Mouse (Mus musculus) adrenal gland, postnatal 4 days (tissue): ENCODE measurements around the gene Zfp830. TPM values are rescaled to one million over a fixed set of nuclear protein-coding genes. Genes with fewer than 3 reads are reported as not detected.
A peak's percentile ranks its signal among the peaks of the same experiment; 100 is the strongest.

Experiments
- DNase-seq, 2 experiments: peaks; one replicate each; pipeline ENCODE4 v3.0.0; 2021 to 2022; ENCODE audit warnings: low spot score in 2 of 2, mixed read lengths in 2 of 2
- long read RNA-seq, 2 experiments: library from polyadenylated mRNA; stranded (forward); transcript quantifications; one replicate each; pipeline ENCODE4 v2.0.0; 2021
- total RNA-seq, 2 experiments: library from RNA; stranded (reverse); gene quantifications; 2 replicates each; pipeline ENCODE4 v1.2.3; 2021

Gene Zfp830
- total RNA-seq, result 10 to 100 TPM; 22.2 to 22.6 TPM
- long read RNA-seq, experiment 1, transcript Zfp830-201 (1 exons, 1,591 nt), result major isoform, 16 of 16 reads
- long read RNA-seq, experiment 1, partial matches to known transcripts, result 0 of 16 reads
- long read RNA-seq, experiment 1, other reads (novel, unspliced or antisense), result 0 of 16 reads
- long read RNA-seq, experiment 2, transcript Zfp830-201 (1 exons, 1,591 nt), result major isoform, 24 of 24 reads
- long read RNA-seq, experiment 2, partial matches to known transcripts, result 0 of 24 reads
- long read RNA-seq, experiment 2, other reads (novel, unspliced or antisense), result 0 of 24 reads

DNA sequence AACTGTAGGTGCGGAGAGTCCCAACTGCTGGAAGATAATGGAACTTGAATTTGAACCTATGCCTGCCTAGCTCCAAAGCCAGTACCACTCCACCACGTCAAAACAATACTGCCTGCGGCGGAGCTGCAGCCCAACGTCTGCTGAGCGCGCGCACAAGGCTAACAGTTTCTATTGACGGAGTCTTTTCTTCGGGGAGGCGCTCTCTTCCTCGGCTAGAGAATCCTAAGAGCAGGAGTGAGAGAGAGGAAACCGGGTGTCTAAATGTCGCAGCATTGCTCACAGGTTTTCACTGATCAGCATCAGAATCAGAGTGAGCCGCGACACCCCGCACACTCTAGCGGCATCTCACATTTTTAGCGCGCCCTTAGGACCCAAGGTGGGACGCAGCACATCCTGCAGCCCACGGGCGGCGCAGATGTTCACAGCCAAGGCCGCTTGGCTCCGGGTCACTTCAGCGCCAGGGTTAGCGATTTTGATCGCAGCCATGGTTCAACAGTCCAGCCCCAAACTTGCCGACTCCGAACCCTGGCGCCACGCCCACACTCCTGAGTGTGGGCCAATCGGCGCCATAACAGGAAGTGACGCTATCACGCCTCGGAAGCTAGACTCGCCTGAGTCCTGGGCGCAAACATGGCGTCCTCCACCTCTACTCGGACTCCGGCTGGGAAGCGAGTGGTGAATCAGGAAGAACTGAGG, at the start of gene Zfp830, which contains the start of gene Cct6b:
TSS of gene Zfp830 (plus strand) at position 604 of the 696 bp plus-strand sequence.
TSS of gene Cct6b (minus strand) at position 580 of the 696 bp plus-strand sequence.
- peak; percentile 81 to 88 for DNase-seq

DNA sequence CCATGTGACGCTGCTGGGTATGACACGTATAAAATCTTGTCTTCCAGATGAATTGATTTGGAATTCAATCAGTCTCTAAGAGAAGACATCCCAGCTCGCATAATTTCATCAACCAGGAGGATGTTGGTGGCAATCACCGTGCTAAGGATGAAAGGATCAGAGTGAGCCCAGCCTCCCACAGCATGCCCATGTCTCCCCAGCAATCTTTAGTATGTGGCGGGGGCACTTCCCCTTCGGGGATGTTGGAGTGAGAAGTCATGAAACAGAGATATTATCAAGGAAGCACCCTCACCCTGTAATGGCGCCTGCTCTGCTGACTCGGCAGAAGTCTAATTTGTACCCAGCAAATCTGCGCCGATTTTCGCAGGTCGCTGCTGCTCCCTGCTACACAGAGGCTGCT, 44.9 kb upstream of the Zfp830 start:
- no peak for DNase-seq

DNA sequence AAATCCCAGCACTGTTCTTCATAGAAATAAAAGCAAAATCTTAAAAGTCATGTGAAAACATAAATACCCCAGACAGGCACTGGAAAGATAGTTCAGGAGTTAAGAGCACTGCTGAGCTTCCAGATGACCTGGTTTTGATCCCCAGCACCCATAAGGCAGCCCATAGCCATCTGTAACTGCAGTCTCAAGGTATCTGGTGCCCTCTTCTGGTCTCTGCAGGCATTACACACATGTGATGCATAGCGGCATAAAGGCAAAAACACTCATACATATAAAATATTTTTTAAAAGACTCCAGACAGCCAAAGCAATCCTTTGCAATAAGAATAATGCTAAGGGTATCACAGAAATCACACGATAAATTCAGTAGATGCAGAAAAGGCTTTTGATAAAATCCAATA, 37.3 kb upstream of the Zfp830 start:
- DNase-seq, result no peak

DNA sequence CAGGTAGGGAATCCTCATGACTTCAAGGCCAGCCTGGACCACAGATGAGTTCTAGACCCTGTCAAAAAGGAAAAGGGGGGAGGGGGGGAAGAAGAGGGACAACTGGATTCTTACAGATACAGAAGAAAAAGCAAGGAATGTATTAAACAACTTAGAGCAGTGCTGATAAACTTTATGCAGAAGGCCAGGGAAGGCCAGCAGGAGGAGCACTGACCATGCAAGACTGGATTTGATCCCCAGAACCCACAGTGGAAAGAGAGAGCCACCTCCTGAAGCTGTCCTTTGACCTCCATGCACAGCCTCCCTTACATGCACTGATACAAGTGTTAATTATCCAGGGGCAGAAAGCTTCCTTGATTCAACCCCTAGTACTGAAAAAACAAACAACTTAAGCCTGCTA, 29.9 kb upstream of the Zfp830 start:
- DNase-seq, result no peak

DNA sequence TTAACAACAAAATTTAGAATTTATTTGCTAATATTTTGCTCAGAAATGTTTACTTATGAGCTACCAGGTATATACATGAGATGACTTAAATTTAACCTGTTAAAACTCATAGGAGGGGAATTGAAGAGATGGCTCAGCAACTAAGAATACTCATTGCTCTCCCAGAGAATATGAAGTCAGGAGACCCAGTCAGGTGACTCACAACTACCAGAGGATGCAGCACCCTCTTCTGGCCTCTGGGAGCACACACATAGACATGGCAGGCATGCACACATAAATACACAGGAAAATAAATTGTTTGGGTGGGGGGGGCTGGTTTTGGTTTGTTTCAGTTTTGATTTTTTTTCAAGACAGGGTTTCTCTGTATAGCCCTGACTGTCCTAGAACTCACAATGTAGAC, 25.1 kb upstream of the Zfp830 start:
- no peak for DNase-seq

DNA sequence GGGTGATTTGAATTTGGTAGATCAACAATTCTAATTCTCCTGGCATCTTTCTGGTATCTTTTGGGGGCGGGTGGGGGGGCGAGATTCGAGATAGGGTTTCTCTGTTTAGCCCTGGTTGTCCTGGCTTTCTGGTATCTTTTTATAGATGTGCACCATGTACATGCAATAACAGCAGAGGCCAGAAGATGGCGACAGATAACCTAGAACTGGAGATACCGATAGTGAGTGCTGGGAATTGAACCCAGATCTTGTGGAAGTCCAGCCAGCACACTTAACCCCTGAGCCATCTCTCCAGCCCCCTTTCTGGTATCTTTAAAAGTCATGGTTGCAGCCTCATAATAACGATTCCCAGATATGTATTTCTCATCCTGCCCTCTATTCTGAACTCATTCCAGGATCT, 18.0 kb upstream of the Zfp830 start:
- DNase-seq, result no peak

DNA sequence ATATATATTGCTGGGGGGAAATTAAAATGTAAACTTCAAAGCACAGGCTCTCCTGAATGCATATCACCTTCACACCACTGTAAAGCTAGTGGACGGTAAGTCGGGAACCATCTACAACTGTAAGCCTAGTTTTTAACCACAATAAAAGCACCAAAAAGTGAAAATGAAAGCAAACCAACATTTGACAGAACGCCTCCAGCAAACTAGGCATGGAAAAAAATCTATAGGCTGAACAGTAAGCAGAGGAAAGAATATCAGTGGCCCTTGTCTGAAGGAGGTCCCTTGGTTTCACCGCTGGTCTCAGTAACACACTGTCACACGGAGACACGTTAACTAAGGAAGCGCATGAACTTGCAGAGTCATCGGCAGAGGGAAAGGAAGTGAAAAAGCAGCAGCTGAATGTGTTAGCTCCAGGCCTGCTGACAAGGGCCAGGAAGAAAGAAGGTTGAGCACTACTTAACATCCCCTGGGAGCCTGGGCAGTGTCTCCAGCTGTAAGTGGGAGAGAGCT, 17.2 kb upstream of the Zfp830 start:
- no peak for DNase-seq

DNA sequence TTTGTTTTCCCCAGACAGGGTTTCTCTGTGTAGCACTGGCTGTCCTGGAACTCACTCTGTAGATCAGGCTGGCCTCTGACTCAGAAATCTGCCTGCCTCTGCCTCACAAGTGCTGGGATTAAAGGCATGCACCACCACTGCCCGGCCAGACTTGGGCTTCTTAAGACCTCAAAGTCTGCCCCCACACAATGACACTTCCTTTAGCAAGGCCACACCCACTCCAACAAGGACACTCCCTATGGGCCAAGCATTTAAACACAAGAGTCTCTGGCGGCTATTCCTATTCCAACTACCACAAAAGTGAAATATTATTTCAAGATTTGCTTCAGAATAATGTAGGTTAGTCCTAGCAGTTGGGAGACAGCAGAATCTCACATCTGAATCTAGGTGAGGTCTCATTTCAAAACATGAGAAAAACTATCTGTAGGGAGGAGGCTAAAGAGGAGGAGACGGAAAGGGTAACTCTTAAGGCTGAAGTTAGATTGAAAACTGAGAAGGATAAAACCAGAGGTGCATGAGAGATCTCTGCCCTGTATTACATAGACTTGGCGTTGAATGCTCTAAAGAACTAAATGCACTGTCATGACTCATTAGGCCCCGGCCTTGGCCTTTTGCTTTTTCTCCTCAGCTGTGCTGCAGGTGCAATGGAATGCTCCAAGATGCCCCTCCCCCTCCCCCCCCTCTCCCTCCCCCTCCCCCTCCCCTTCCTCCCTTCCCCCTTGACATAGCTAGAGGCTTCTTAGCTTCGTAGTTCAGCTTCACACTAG, 11.6 kb upstream of the Zfp830 start:
- no peak for DNase-seq

DNA sequence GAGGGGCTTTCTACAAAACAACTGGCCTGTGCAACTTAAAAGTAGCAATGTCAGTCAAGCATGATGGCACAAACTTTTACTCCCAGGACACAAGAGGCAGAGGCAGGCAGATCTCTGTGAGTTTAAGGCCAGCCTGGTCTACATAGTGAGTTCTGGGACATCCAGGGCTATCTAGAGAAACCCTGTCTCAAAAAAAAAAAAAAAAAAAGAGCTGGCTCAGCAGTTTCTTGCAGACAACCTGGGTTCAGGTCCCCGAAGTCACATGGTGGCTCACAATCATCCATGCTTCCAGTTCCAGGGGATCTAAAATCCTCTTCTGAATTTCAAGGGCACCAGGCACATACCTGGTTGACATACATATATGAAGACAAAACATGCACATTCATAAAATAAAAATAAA, 8.2 kb upstream of the Zfp830 start:
- DNase-seq, result no peak

DNA sequence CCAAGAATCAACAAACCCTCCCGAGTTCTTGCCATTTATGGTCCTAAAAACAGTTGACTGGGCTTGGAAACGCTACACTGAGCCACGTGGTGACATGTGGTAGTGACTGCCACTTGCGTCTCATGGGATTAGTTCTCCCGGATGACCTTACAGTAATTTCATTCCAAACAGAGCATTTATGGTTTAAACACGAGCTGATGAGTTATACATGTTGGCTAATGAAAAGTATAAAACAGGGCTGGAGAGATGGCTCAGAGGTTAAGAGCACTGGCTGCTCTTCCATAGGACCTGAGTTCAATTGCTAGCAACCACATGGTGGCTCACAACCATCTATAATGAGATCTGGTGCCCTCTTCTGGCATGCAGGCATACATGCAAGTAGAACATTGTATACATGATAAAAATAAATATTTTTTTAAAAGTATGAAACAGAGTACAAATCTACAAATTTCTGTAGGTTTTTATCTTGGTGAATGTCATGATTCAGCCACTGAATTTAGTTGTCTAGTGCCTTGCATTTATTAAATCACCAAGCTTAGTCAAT, 1.8 kb upstream of the Zfp830 start:
- DNase-seq, result no peak

DNA sequence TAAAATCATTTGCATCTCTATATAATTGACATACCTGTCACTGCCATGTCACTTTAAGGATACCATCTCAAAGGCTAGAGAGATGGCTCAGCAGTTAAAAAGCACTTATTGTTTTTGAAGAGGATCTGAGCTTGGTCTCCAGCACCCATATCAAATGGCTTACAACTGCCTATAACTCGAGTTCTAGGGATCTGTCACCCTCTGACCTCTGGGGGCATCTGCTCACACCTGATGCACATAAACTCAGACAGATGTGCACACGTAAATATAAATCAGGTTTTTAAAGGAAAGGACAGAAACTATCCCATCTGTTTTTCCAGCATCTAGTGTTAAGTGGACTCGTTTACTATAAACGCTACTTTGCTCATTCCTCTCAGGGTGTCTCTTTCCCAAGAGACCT, 884 bp upstream of the Zfp830 start:
- no peak for DNase-seq

DNA sequence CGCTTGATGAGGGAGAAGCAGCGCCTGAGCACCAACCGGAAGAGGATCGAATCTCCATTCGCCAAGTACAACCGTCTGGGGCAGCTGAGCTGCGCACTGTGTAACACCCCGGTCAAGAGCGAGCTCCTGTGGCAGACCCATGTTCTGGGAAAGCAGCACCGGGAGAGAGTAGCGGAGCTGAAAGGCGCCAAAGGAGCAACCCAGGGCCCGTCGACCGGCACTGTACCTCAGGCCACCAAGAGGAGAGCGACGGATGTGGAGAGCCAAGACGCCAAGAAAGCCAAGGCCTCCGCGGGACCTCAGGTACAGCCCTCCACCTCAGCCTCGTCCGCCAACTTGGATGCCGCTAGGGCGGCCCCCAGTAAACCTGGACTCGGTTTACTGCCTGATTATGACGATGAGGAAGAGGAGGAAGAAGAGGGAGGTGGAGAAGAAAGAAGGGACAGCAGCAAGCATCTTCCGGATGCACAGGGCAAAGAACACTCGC, 336 bp downstream of the Zfp830 start:
- DNase-seq, result no peak

DNA sequence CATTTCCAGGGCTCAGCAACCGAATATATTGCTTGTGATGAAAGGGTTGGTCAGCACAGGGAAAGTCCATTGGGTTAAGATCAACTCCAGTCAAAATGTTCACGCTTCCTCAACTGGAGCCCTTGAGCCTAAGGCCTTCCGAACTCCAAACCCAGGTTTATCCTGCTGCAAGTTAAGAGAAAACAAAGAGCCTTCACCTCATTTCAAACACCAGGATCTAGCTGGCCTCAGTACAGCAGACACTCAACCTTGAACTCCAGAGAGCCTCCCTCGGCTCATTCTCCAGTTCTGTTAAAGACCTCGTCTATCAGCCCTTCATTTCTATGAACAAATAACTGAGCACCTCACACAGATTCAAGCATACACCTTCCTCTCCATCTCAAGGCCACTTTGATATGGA, 16.0 kb downstream of the Zfp830 start:
- no peak for DNase-seq

DNA sequence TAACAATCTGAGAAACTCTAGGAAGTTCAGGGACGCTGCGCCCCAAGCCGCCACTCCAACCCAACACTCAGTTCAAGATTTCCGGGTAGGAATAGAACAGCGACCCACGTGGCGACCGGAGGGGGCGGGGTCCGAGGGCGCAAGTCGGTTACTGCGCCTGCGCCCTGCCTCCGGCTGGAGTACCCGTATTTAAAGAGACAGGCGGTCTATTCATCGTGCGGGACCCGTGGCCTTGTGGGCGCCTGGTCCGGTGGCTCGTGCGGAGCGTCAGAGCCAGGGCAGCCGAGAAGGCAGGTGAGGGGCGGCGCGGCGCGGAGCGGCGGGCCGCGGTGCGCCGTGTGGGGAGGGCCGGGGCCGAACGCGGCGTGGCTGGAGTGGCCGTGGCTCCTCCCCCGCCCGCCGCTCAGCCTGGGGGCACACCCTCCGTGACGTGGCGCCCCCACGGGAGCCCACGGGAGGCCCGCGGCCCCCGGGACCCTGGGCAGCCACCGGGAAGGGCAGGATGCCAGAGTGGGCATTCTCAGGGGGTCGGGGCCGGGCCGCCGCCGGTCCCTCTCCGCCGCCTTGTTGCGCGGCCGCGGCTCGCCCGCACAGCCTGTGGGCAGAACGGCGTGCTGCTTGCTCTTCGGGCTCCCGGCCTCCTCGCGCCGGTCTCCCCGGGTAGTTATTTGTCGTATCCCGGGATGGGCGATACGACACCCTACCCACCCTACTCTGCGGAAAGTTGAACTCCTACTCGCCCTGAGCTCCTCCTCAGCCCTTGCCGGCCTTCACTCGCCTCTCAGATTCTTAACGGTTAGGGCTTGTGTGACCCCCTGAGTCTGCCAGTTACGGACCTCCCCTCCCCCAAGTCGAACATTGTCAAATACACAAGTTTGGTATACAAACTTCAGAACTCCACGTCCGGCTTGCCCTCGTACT, 17.1 kb downstream of the Zfp830 start, which contains the start of gene Lig3:
TSS of gene Lig3 (plus strand) at position 126 of the 921 bp plus-strand sequence.
- peak; percentile 82 to 85 for DNase-seq

DNA sequence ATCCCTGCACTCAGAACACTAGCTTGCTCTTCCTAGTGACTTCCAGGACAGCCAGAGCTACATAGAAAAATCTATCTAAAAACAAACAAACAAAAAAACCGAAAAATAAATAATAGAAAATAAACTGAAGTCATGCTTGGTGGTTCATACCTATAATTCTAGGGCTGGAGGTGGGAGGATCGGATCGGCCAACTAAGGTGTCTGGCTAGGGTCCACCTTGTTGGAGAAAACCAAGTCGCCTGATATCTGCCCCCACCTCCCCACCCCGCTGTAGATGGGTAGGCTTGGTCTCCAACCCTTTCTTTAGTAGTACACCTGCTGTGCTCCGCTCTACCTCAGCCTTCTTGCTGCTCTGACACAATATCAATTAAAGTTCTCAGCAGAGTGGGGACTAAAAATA, 18.1 kb downstream of the Zfp830 start:
- no peak for DNase-seq

DNA sequence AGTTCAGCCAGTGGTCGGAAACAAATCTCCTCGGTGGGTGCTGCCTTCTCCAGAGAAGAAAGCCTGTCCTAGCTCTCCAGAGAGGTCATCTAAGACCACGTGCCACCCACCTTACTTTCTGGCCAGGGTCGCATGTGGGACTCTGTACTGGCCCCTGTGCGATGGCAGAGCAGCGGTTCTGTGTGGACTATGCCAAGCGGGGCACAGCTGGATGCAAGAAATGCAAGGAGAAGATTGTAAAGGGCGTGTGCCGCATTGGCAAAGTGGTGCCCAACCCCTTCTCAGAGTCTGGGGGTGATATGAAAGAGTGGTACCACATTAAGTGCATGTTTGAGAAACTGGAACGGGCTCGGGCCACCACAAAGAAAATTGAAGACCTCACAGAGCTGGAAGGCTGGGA, 19.3 kb downstream of the Zfp830 start:
- no peak for DNase-seq

DNA sequence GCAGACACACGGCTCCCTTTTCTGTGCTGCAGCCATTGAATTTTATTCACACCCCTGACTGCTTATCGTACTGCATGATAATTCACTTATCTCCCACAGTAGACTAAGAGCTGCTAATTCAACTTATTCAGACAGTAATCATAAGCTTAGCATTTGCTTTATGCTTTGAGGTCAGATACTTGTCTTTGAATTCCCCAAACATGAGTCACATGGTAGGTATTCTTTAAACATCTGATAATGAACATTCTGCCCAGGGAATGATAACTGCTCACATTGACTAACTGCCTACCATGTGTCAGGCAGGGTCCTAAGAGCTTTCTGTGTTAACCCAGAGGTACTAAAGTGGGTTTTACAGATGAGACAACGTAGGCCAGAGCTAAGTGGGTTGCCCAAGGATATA, 42.5 kb downstream of the Zfp830 start:
- no peak for DNase-seq

DNA sequence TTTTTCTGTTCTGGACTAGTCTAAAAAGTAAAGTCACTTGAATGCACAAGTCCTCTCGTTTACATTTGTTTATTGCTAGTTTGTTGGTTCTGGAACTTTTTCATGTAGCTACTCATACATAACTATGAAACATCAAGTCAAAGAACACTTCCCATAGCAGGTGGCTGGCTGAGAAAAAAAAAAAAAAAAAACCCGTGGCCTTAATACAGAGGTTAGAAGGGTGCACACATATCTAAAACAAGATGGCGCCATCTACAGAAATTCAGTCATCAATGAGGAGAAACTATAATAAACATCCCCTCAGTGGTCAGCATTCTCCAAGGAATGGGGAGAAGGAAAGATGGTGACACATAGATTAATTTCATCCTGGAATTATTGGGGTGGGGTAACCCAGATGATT, 43.2 kb downstream of the Zfp830 start:
- no peak for DNase-seq

DNA sequence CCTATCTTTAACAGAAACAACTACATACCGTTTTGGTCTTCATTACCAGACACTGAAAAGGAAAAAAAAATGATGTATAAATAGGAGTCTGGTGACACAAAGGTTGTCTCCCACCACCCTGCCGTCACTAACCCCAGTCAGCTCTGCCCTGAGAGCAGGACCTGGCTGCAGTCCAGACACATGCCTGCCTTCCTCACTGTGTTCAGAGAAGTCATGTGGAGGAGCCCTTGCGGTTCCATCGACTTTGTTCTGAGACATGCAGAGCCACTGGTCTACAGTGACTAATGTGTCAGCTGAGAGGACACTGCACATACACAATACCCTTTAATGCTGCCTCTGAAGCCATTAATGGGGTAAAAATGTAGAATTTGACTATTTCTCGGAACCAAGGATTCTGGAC, 44.3 kb downstream of the Zfp830 start:
- no peak for DNase-seq
